Mouse (Mus musculus) megakaryocyte, embryonic 14.5 days (primary cell): ENCODE results near the gene Asb7.

Experiments used
- FLI1 ChIP-seq: IDR thresholded peaks from 2 replicates; pipeline ENCODE4 v1.6.1; 2012; ENCODE audit warnings: low read length, inconsistent platforms, mixed read lengths
- GATA1 ChIP-seq: IDR thresholded peaks from 3 replicates; pipeline ENCODE4 v1.6.1; 2012; ENCODE audit warnings: mixed read lengths, low read length, inconsistent platforms, borderline replicate concordance

GRCm38 (mm10) chr7:66601846-66602245, 87.5 kb downstream of the Asb7 start:
- TF ChIP-seq GATA1: no peak
- TF ChIP-seq FLI1: no peak
